Mouse (Mus musculus): ENCODE results near the gene Pde7b. TPM values are rescaled to one million over a fixed set of nuclear protein-coding genes. Genes with fewer than 3 reads are reported as not detected.
A peak's percentile ranks its signal among the peaks of the same experiment; 100 is the strongest.

Pde7b gene
- total RNA-seq, 2 experiments from 2014 or later = 45.6 to 61.3 TPM

DNA sequence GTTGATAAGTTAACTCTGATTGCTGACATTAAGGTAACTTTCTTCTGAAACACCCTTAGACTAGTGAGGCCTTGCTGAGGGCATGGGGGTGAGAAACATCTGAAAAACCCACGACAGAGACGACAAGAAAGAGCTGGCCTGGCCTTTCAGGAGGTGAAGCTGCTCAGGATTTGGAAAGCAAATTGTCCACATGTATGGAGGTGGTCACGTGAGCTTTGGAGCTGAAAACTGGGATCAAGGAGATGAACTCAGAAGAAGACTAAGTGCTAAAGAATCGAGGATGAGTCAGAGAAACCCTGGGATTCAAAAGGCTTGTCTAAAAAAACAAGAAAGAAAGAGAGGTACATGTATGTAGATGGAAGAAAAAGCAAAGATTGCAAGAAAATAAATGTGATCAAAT, 65.2 kb downstream of the Pde7b start:
- DNase-seq (ENCODE audit: low spot score in 2 of 2) = no peak
- intact Hi-C loops (cut with DNase I) = loop anchor here (2.0 to 5.0 kb wide), 2 partner anchors 17 to 63 kb away; no protein-coding TSS in a partner anchor

DNA sequence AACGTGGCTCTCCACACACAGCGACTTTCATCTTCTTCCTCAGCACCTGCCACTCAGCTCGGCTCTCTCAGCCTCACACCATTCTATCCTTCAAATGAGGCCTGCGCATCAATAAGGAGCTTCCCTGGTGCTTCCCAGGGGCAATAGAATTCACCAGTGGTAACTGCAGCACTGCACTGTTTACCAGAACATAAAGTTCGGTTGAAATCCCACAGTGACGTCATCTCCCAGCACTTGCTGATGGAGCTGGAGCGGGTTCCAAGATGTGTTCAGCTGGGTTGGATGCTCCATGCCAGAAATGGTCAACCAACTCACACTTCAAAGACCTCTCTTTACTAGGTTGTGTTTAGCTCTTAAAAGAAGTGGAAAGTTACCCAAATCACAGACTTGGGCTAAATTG, 65.6 kb downstream of the Pde7b start:
- intact Hi-C loops (cut with DNase I) = loop anchor here (2.0 to 5.0 kb wide), 2 partner anchors 18 to 63 kb away; no protein-coding TSS in a partner anchor
- DNase-seq (ENCODE audit: low spot score in 2 of 2) = peak in 1 of 2 experiments; percentile 39

GRCm38 (mm10) chr10:20658716-20659115, 66.2 kb downstream of the Pde7b start:
- intact Hi-C loops (cut with DNase I) = loop anchor here (2.0 to 5.0 kb wide), 2 partner anchors 18 to 64 kb away; no protein-coding TSS in a partner anchor
- no peak for DNase-seq (ENCODE audit: low spot score in 2 of 2)

DNA sequence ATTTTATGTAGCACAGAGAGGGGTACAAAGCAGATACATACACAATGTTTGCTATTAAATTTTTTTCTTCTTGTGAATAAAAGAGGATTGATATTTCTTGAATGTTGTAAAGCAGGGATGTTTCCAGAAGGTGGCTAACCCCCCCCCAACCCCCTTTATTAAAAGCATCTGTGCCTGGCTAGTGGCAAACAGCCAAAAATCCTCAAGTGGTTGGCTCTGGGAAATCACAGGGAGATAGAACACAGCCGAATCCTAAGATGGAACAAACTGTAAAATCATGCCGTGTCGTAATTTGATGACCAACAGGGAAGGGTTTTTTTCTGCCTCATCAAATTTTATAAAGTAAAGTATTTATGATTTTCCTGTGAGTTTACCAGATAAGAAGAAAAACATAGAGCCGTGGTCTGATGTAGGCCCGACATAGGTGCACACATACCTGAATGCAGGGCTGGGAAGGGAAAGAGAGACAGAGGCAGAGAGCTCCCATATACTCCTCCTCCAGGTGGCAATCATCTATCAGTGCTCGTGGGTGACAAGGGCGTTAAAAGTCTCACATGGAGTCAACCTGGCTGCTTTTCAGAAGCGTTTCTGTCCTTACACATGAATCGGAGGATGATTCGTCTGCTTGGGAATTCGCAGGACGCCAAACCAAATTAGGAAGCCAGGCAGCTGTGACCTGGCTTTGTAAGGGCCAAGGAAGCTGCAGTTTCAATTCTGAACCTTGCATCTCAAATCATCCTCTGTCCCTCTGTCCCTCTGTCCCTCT, 67.4 kb downstream of the Pde7b start:
- intact Hi-C loops (cut with DNase I) = loop anchor here (2.0 to 5.0 kb wide), 2 partner anchors 19 to 65 kb away; no protein-coding TSS in a partner anchor
- no peak for DNase-seq (ENCODE audit: low spot score in 2 of 2)

- DNase-seq (ENCODE audit: low spot score in 2 of 2) = no peak
Measured at GRCm38 (mm10) chr10:20654590-20654989, 70.3 kb downstream of the Pde7b start.

DNA sequence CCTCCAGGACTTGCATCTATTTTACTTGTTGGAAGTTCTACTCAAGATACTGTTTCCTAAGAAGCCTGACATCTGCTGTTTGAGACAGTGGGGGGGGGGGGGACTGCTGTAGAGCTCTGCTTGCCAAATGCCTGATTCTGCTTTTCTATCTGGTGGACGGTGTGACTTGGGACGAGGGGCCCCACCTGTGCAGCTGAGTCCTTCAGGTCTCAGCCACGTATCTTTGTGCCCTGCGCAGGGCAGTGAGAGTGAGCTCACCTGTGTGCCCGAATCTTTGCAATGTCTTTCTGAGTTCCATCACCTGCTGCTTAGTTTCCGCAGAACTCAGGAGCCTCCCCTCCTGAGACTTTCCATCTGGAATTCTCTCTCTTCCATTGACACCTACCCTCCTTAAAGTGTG, 70.7 kb downstream of the Pde7b start:
- DNase-seq (ENCODE audit: low spot score in 2 of 2) = no peak
- intact Hi-C loops (cut with DNase I) = no loop called here

More at GRCm38 (mm10) chr10:20654590-20654989, 70.3 kb downstream of the Pde7b start:
- intact Hi-C loops (cut with DNase I) = no loop called here

GRCm38 (mm10) chr10:20653299-20653698, 71.6 kb downstream of the Pde7b start:
- DNase-seq (ENCODE audit: low spot score in 2 of 2) = no peak
- intact Hi-C loops (cut with DNase I) = no loop called here

DNA sequence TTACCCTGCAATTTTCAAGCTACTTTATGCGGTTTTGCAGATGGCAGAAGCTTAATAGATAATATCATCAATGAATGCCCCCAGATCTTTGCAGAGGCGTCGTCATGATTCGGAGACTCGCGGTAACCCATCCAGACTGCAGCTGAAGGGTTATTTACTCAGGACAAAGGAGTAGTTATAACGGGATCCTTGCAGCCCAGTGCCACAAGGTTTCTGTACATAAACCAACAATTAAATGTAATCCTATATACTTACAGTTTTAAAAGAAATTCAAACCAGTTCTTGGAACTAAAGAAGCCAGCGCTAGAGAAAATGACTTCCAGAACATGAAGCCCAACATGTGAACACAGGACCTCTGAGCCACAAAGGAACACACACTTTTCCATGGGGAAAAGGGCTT, 88.5 kb downstream of the Pde7b start:
- DNase-seq (ENCODE audit: low spot score in 2 of 2) = no peak
- intact Hi-C loops (cut with DNase I) = no loop called here

- intact Hi-C loops (cut with DNase I) = no loop called here
- DNase-seq (ENCODE audit: low spot score in 2 of 2) = no peak
Measured at GRCm38 (mm10) chr10:20633085-20633415, 91.8 kb downstream of the Pde7b start.

GRCm38 (mm10) chr10:20632256-20633084, 92.4 kb downstream of the Pde7b start:
- no peak for DNase-seq (ENCODE audit: low spot score in 2 of 2)
- intact Hi-C loops (cut with DNase I) = no loop called here

GRCm38 (mm10) chr10:20630122-20630521, 94.8 kb downstream of the Pde7b start:
- intact Hi-C loops (cut with DNase I) = no loop called here
- no peak for DNase-seq (ENCODE audit: low spot score in 2 of 2)

GRCm38 (mm10) chr10:20625702-20626375, 99.0 kb downstream of the Pde7b start:
- intact Hi-C loops (cut with DNase I) = no loop called here
- no peak for DNase-seq (ENCODE audit: low spot score in 2 of 2)

DNA sequence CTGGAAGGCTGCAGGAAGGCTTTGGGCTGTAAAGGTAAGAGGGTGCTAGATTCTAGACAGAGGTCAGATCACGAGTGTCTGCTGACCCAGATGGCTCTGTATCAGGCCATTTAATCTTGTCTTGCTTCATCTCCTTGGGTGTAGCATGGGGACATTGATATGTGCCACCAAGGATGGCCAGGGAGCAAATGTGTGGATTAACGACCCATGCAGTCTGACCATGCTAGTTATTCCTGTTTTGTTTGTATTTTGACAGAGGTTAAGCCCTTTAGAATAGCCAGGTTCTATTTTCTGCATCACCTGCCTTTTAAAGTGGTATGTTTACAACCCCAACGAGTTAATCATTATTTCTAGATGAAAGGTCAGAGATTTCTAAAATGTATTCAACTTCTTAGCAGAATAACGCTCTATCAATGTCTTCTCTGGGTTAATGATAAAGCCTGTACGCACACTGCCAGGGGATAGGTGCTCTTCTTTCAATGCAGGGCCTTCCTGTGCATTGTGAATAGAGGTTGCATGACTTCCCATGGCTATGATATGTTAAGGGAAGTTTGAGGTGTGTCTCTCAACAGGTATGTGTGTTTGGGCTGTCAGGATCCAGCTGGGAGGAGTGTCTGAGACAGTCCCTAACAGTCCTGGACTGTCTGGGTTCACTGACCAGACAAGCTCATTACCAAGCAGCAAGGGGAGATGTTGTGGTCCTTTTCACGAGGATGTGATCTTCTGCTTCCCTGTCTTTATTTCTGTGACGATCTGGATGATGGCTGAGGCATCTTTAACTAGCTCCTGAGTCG, 103.0 kb downstream of the Pde7b start:
- intact Hi-C loops (cut with DNase I) = no loop called here
- no peak for DNase-seq (ENCODE audit: low spot score in 2 of 2)

DNA sequence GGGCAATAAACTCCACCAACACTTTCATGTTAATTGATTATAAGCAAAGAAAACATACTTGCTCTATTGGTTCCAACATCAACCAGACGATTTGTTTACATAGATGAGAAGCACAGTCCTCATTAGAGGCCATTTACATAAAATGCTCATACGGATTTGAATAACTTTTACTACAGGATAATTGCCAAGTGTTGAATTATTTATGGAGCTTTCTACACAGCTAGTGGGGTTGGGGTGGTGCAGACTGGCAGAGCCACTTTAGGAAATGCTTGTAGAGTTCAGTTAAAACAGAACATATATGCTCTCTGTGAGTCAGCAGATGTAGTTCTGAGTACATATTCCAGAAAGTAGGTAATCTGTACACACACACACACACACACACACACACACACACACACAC, 118.9 kb downstream of the Pde7b start:
- DNase-seq (ENCODE audit: low spot score in 2 of 2) = no peak
- intact Hi-C loops (cut with DNase I) = no loop called here

DNA sequence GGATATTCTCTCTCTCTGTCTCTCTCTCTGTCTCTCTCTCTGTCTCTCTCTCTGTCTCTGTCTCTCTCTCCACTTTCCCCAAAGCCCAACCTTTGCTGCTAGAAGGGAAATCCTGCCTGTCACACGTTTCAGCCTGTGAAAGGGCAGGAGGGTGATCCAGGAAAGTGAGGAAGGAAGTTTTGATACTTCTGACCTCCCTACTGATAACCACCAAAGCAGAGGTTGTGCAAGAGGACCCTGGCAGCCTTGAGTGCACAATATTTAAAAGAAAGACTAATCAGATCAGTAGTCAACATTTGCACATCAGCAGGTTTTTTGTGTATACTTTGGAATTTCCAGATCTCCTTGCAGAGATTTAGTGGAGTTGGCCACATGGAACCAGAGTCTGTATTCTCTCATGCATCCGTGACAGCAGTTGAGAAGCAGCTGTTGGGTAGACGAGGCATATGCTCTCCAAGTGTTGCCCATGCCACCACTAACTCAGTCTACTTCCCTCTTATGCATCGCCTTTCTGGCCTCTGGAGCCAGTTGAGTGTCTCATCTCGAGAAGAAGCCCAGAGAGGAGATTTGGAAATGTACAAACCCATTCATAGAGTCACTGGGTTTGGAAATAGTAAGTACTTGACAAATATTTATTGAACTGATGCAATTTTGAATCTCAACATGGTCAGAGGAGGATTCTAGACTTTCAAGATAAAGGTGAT, 129.6 kb downstream of the Pde7b start:
- intact Hi-C loops (cut with DNase I) = no loop called here
- DNase-seq (ENCODE audit: low spot score in 2 of 2) = no peak

DNA sequence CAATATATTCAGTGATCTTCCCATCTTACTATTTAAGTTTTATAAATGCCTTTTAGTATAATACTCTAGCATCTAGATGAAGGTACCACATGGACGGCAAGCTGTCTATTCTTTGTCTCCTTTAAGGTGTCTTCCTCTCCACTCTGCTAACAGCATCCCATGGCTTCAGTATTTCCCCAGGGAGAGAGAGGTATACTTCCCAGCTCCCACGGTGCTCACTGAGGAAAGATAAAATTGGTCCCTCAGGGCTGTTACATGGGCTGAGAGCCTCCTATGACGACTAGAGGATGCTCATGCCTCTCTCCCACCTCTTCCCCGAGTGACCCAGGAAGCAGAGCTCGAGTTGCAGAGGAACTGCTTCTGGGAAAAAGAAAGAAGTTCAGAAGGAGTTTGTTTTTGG, 130.9 kb downstream of the Pde7b start:
- DNase-seq (ENCODE audit: low spot score in 2 of 2) = no peak
- intact Hi-C loops (cut with DNase I) = no loop called here

DNA sequence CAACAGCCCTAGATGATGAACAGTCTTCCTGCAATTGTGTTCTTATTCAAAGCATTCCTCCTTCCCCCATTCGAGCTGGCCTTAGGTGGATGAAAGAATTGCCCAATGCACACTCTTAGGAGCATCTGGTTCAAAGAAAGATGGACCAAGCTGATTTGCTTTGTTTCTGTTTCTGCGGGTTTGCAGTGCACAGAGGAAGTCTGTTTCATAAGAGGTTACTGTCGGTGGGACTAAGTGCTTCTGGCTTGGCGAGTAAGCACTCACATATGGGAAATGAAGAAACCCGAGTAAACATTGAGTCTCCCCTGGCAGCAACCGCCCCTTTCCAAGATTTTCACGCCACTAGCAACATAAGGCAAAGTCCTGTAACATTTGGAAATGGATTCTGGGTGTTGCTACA, 134.8 kb downstream of the Pde7b start:
- intact Hi-C loops (cut with DNase I) = no loop called here
- DNase-seq (ENCODE audit: low spot score in 2 of 2) = no peak

- DNase-seq (ENCODE audit: low spot score in 2 of 2) = peak; percentile 24 to 25
- intact Hi-C loops (cut with DNase I) = no loop called here
Measured at GRCm38 (mm10) chr10:20585959-20586358, 138.9 kb downstream of the Pde7b start.

- intact Hi-C loops (cut with DNase I) = no loop called here
- DNase-seq (ENCODE audit: low spot score in 2 of 2) = no peak
Measured at GRCm38 (mm10) chr10:20575002-20575401, 149.9 kb downstream of the Pde7b start.
